Mouse (Mus musculus) c-Kit-positive CD71-negative TER-119-negative erythroid progenitor cells, embryonic 14.5 days (primary cell): ENCODE measurements around the gene Cyren.

Source experiments
- DNase-seq: peaks from one replicate; pipeline ENCODE4 v3.0.0-alpha.2; 2013; ENCODE audit warnings: low read depth

Cyren gene

GRCm38 (mm10) chr6:34866786-34867185 is 11.1 kb downstream of the Cyren start:
- no peak for DNase-seq

GRCm38 (mm10) chr6:34865711-34866593 is 11.9 kb downstream of the Cyren start:
- no peak for DNase-seq

GRCm38 (mm10) chr6:34865213-34865612 is 12.6 kb downstream of the Cyren start:
- DNase-seq: no peak

DNA sequence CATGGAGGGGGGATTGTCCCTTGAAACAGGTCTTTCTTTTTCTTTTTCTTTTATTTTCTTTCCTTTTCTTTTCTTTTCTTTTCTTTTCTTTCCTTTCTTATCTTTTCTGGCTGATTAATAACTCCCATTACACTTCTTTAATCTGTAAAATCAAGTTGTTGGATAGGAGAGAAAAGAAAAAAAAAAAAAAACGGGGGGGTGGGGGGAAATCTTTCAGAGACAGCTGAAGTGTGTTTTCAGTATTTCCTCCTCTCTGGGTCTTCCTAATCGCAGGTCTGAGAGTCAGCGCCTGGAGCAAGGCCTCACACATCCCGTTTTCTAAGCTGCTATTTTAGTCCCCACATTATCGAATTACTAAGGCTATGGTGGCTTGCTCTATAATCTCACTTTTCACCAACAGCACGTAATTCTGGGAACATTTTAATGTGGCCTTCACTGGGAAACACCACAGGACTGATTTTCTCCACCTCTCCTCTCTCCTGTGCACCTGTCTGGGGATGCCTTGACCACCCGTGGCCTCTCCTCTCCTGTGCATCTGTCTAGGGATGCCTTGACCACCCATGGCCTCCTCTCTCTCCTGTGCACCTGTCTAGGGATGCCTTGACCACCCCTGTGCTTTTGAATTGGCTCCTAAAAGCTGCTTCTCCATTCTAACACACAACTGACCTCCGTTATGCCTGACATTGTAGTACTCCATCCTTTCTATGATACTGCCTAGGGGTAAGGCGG is 13.9 kb downstream of the Cyren start:
- no peak for DNase-seq

DNA sequence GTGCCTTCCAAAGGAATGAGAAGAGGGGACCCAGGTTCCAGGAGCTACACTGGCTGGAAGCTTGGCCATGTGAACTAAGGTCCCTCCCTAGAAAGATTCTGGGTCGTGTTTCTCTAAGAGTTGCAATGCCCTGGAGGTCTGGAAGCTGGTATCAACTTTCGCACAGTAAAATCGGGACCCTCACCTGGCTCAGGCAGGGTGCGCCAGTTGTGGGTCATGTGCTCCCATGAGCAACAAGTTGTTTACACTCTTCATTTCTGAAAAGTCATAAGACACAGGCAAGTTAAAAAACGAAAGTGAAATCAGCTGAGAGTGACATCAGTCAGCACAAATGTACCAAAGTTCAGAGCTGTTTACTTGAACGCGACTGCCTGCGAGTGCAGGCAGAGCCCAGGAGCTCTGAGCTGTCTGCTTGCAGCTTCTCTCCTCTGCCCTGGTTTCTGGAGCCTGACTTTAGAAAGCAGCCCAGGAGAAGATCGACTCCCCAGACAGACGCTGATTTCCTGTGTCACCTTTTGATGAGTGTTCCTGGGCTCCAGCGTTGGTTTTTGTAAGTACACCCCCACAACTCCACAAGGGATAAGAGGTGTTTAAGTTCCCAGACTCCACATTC is 15.0 kb downstream of the Cyren start, which contains the start of gene Tmem140:
Gene Tmem140 (plus strand): TSS at position 356 of the 613 bp plus-strand sequence.
- no peak for DNase-seq

DNA sequence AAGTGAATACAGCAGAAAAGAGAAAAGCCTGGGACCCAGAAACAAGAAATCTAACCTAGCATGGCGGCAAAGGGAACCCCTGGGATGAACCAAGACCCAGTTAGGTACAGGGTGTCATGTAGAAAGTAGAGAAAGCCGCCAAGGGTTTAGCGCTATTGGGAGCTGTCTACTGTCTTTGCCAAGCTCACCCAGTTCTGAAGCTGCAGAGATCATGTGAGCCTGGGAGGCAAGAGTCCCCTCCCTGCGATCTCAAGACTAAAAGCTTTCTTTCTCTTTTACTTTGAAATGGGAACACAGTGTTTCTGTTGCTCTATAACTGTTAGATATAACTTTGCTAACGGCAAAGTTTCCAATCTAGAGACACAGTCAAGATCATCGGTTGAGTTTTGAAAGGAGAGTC is 15.5 kb downstream of the Cyren start:
- no peak for DNase-seq

GRCm38 (mm10) chr6:34861546-34862053 is 16.3 kb downstream of the Cyren start:
- no peak for DNase-seq

DNA sequence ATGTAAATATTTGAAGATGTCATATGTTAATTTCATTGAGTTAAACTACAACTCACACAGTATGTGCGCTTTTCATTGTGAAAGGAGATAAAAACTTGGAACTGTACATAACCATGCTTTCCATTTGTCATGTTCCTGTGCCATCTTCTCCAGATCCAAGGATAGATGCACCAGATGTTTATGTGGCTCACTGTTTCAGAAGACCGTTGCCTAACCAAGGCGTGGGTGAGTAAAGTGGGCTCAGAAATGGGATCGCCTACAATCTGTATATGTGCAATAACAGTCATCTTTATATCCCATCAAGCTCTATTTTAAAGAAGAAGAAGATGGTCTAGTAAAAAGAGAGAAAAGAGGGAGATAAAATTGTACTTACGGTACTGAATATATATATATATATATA is 45.5 kb downstream of the Cyren start:
- no peak for DNase-seq

GRCm38 (mm10) chr6:34824406-34824805 is 53.5 kb downstream of the Cyren start:
- DNase-seq: no peak
